Mouse (Mus musculus) testis, adult 2 months (tissue): ENCODE data around the gene Cpt1a.

ENCODE experiments used
- CTCF ChIP-seq: fragments of 200-500 bp; IDR thresholded peaks from 2 replicates; pipeline ENCODE4 v1.5.1; 2012; ENCODE audit warnings: low read depth, mild to moderate bottlenecking, inconsistent platforms, low read length, moderate library complexity; ENCODE audit not compliant: control insufficient read depth, insufficient read depth, insufficient replicate concordance
- POLR2A ChIP-seq: fragments of 200-500 bp; IDR thresholded peaks from 2 replicates; pipeline ENCODE4 v1.6.1; 2012; ENCODE audit warnings: low read depth, mild to moderate bottlenecking, inconsistent platforms, low read length, moderate library complexity; ENCODE audit not compliant: control insufficient read depth

- TF ChIP-seq CTCF (no peak), POLR2A (no peak)
Measured at GRCm38 (mm10) chr19:3320086-3320485, 2.0 kb upstream of the Cpt1a start.
